Mouse (Mus musculus): ENCODE measurements around the gene Retreg1.
"Not testable (repeated sequence)": the region's sequence is repeated elsewhere in the genome, so short reads cannot be mapped to it uniquely, and the experiment has no call there.

Retreg1 gene

GRCm38 (mm10) chr15:25984067-25984733 is 141.2 kb downstream of the Retreg1 start, which contains the start of gene Zfp622:
Gene Zfp622 (plus strand): TSS chr15:25984366.
- DNase-seq (ENCODE audit: extremely low read depth, insufficient read length, low spot score), result peak; percentile 96

- DNase-seq (ENCODE audit: extremely low read depth, insufficient read length, low spot score), result no peak
Observed at GRCm38 (mm10) chr15:25984734-25985492, 141.9 kb downstream of the Retreg1 start.

GRCm38 (mm10) chr15:25992992-25993727 is 150.2 kb downstream of the Retreg1 start:
- no peak for DNase-seq (ENCODE audit: extremely low read depth, insufficient read length, low spot score)

GRCm38 (mm10) chr15:25995521-25995920 is 152.5 kb downstream of the Retreg1 start:
- DNase-seq (ENCODE audit: extremely low read depth, insufficient read length, low spot score), result no peak

- not testable (repeated sequence) for DNase-seq (ENCODE audit: extremely low read depth, insufficient read length, low spot score)
Observed at GRCm38 (mm10) chr15:25999545-25999944, 156.6 kb downstream of the Retreg1 start.

GRCm38 (mm10) chr15:26008621-26009020 is 165.6 kb downstream of the Retreg1 start:
- no peak for DNase-seq (ENCODE audit: extremely low read depth, insufficient read length, low spot score)

- DNase-seq (ENCODE audit: extremely low read depth, insufficient read length, low spot score), result no peak
Observed at GRCm38 (mm10) chr15:26012891-26013290, 169.9 kb downstream of the Retreg1 start.

GRCm38 (mm10) chr15:26015979-26016665 is 173.1 kb downstream of the Retreg1 start:
- no peak for DNase-seq (ENCODE audit: extremely low read depth, insufficient read length, low spot score)

GRCm38 (mm10) chr15:26021721-26022120 is 178.7 kb downstream of the Retreg1 start:
- DNase-seq (ENCODE audit: extremely low read depth, insufficient read length, low spot score), result no peak

- no peak for DNase-seq (ENCODE audit: extremely low read depth, insufficient read length, low spot score)
Observed at GRCm38 (mm10) chr15:26022636-26023035, 179.7 kb downstream of the Retreg1 start.
